Mouse (Mus musculus): Measurements from ENCODE around the gene Gm5108. TPM values are rescaled to one million over a fixed set of nuclear protein-coding genes. Genes with fewer than 3 reads are reported as not detected.

Gm5108 gene
- polyA plus RNA-seq (2014; fragmentation: Illumina TruSeq; extraction: RNeasy Lipid Tissue Mini Kit (QIAGEN cat#74804); ENCODE audit: low read depth, low replicate concordance), result not detected

DNA sequence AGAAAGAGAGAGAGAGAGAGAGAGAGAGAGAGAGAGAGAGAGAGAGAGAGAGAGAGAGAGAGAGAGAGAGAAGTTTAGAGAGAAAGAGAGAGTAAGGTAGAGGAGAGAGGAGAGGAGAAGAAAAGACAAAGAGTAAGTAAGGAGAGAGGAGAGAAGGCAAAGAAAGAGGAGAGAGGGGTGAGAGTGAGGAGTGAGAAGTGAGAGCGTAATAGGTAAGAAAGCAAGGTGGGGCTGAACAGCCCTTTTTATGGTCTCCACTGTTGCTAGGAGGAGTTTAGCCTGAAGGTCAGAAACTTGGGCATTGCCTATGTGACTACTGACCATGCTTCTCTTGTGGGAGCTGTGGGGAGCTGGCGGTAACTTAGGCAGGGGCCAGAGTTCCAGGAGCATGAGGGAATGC is at the start of gene Gm5108:
Gm5108 (plus strand) TSS at position 301 of the 400 bp plus-strand sequence.

GRCm38 (mm10) chr5:67946321-67946720 is 4.9 kb downstream of the Gm5108 start, which contains the start of gene Gm21905:
TSS of gene Gm21905 (minus strand) at chr5:67946421.

Other genes starting within 250 kb of the Gm5108 start
- gene Atp8a1, start 94.2 kb upstream of the Gm5108 start, polyA plus RNA-seq (2014; fragmentation: Illumina TruSeq; extraction: RNeasy Lipid Tissue Mini Kit (QIAGEN cat#74804); ENCODE audit: low read depth, low replicate concordance), result 19.1 TPM
- gene Gm21905, start 4.8 kb downstream of the Gm5108 start, polyA plus RNA-seq (2014; fragmentation: Illumina TruSeq; extraction: RNeasy Lipid Tissue Mini Kit (QIAGEN cat#74804); ENCODE audit: low read depth, low replicate concordance), result not detected
- not detected for gene Grxcr1, start 90.2 kb downstream of the Gm5108 start, polyA plus RNA-seq (2014; fragmentation: Illumina TruSeq; extraction: RNeasy Lipid Tissue Mini Kit (QIAGEN cat#74804); ENCODE audit: low read depth, low replicate concordance)